Mouse (Mus musculus) urinary bladder, postnatal 14 days (tissue): ENCODE measurements around the gene Ddn.

Source experiments
- DNase-seq: peaks from one replicate; pipeline ENCODE4 v3.0.0; 2021; ENCODE audit warnings: low spot score

The Ddn gene

GRCm38 (mm10) chr15:98797835-98798492 lies 11.3 kb downstream of the Ddn start:
- DNase-seq: no peak

DNA sequence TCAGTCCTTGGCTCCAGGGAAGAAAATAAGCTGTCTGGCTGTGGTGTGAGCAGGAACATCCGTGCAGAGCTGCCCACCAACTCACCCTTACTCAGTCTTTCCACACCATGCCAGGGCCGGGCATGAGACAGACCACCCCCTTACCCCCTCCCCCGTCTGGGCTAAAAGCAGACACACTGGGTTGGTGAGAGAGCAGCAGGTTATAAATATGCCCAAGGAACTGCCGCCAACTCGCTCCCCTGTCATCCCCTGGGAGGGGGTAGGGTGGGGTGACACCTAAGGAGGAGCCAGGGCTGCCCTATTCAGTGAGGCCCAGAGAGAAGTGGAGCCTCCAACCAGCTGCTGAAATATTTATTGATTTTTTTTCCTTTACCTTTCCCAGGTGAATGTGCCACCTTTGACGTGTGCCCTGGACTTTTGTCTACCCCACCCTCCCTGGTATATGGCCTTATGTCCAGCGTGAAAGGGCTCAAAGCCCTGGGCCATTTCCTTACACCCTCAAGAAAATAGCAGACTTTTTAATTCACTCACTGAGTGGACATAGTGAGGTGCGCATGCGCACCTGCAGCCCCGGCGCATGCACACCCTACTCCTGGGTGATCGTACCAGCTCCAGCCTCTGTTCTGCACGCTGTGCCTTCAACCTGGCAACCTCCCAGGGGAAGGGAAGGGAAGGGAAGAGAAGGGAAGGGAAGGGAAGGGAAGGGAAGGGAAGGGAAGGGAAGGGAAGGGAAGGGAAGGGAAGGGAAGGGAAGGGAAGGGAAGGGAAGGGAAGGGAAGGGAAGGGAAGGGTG lies 12.3 kb downstream of the Ddn start:
- DNase-seq: no peak

- DNase-seq: no peak
These were observed 16.1 kb downstream of the Ddn start for GRCm38 (mm10) chr15:98793141-98793698.

DNA sequence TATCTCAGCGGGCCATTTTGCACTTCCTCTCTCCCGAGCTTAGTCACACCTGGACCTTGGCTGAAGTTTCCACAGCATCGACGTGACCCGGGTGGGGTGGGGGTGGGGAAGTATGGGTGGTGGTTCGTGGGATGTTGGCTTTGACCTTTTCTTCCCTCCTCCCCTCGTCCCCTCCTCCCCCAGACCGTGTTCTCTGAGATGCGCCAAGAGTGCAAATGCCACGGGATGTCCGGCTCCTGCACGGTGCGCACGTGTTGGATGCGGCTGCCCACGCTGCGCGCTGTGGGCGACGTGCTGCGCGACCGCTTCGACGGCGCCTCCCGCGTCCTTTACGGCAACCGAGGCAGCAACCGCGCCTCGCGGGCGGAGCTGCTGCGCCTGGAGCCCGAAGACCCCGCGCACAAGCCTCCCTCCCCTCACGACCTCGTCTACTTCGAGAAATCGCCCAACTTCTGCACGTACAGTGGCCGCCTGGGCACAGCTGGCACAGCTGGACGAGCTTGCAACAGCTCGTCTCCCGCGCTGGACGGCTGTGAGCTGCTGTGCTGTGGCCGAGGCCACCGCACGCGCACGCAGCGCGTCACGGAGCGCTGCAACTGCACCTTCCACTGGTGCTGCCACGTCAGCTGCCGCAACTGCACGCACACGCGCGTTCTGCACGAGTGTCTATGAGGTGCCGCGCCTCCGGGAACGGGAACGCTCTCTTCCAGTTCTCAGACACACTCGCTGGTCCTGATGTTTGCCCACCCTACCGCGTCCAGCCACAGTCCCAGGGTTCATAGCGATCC lies 16.9 kb downstream of the Ddn start:
- DNase-seq: no peak

- DNase-seq: no peak
These were observed 17.5 kb downstream of the Ddn start for GRCm38 (mm10) chr15:98791771-98792170.

DNA sequence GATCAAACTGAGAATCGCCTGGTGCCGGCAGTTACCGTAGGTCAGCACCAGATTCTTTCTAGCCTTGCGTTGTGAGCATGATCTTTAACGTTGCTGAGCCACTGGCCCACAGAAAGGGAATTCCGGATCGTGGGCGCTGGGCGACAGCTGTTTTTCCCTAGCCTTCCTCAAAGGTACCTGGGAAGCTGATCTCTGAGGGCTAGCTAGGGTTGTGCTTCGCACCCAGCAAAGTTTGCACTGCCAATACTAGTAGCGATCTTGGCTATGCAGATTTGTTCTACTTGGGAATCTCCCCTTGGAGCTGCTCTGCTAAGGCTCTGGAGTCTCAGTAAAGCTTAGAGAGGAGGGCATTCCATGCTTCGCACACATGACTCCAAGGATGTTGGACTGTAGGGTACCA lies 18.1 kb downstream of the Ddn start:
- DNase-seq: no peak

- no peak for DNase-seq
These were observed 18.5 kb downstream of the Ddn start for GRCm38 (mm10) chr15:98790761-98791160.

DNA sequence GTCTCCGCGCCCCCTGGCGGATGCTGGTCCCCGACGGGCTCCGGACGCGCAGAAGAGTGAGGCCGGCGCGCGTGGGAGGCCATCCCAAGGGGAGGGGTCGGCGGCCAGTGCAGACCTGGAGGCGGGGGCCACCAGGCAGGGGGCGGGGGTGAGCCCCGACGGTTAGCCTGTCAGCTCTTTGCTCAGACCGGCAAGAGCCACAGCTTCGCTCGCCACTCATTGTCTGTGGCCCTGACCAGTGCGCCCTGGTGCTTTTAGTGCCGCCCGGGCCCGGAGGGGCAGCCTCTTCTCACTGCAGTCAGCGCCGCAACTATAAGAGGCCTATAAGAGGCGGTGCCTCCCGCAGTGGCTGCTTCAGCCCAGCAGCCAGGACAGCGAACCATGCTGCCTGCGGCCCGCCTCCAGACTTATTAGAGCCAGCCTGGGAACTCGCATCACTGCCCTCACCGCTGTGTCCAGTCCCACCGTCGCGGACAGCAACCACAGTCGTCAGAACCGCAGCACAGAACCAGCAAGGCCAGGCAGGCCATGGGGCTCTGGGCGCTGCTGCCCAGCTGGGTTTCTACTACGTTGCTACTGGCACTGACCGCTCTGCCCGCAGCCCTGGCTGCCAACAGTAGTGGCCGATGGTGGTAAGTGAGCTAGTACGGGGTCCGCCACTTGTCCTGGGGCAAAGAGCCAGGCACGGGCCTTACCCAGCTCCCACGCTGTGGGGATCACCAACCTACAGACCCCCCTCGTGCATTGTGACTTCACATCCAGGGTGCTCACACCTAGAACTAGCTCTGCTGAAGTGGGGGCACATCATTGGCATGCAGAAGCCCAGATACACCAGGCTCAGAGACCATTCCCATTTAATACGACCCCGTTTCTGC lies 19.4 kb downstream of the Ddn start, which contains the start of gene Wnt1:
Wnt1 (plus strand) TSS at position 197 of the 875 bp plus-strand sequence.
- peak; percentile 55 for DNase-seq

DNA sequence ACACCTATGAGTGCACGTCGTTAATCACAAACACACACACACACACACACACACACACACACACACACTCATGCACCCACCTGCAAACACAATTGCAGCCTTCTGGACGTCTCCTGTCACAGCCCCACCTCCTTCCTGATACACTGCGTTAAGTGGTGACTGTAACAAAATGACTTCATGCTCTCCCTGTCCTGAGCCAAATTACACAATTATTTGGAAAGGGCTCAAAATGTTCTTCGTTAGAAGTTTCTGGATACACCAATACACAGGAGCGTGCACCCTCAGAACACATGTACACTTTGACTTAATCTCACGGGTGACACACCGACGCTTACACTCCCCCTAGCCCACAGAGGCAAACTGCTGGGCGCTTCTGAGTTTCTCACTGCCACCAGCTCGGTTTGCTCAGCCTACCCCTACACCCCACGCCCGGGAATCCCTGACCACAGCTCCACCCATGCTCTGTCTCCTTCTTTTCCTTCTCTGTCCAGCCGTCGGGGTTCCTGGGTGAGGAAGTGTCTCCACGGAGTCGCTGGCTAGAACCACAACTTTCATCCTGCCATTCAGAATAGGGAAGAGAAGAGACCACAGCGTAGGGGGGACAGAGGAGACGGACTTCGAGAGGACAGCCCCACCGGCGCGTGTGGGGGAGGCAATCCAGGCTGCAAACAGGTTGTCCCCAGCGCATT lies 20.2 kb downstream of the Ddn start:
- no peak for DNase-seq

DNA sequence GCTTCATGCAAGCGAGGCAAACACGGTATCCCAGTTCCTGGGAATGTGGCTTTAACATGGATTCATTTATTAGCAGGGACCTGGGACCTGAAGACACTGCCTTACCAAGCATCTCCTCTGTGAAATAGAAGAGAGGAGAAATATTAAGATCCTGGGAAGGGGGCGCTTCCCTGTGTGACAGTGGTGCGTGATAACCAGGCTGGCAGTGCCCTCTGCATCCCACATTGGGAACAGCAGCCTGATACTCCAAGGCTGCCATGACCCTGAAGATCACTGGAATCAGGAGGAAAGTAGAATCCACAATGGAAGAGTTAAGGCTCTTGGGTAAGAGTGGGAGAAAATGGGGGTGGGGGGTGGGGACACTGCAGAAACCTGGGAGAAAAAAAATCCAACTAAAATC lies 21.4 kb downstream of the Ddn start:
- no peak for DNase-seq

GRCm38 (mm10) chr15:98785744-98786143 lies 23.5 kb downstream of the Ddn start:
- DNase-seq: no peak

DNA sequence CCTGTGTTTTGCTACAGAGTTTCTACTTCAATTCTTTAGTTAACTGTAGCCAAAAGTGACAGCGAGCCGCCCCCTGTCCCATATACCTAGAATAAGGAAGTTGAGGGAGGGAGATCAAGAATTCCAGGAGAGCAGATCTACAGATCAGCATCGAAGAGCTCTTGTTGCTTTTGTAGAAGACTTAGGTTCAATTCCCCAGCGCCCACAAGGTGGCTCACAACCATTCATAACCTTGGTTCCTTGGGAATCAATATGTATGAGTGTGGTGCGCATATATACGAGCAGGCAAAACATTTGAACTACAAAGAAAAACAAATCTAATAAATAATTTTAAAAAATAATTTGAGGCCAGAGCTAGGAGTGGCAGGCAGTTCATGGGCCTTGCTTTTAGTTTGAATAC lies 28.1 kb downstream of the Ddn start:
- no peak for DNase-seq

DNA sequence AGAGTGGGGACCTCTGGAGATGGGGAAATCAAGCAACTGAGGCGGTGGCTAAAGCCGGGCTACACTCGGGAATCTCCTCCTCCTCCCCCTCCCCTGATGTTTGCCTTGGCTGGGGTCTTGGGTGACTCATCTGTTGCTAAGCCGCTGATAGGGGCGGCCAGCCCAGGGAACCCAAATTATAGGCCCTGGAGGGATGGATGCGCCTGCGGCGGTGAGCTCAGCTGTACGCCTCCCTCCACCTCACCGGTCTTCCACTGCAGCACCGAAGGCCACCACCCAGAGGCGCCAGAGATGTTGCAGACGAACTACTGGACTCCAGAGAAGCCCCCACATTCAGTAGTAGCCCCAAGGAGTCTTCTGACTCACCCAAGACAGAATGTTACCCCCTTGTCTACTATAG lies 28.7 kb downstream of the Ddn start:
- DNase-seq: peak; percentile 62

DNA sequence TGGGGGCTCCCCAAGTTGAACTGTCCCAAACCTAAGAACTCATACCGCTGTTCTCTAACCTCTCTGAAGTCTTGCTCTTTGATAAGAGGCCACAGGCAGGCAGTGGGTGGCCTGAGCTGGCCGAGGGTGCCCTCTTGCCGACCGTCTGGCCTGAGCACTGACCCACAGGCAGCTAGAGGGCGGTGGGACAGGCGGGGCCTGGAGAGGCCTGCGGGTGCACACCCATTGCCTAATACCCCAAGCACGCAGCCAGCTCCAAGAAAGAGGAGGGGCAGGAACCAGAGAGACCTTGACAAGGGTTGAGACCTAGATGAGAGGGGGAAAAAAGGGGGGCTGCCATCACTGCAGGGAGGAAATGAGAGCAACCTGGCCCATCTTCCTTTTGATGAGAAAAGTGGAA lies 29.2 kb downstream of the Ddn start:
- peak; percentile 53 for DNase-seq

DNA sequence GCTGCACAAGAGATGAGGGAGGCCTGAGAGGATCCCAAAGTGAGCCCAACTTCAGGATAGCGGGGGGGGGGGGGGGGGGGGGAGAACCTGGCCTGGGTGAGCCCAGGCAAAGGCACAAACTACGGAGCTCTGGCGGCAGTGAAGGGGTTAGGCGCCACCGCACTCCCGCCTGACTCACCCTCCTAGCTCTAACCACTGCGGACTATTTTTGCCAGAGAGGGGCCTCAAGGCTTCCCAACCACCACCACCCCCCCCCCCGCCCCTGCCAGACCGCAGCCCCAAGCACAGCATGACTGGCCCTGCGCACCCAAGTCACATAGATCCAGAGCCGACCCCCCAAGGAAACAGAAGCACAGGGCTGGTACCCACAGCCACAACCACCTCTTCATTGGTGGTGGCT lies 30.5 kb downstream of the Ddn start:
- no peak for DNase-seq

- no peak for DNase-seq
These were observed 31.0 kb downstream of the Ddn start for GRCm38 (mm10) chr15:98778191-98778770.

- no peak for DNase-seq
These were observed 31.5 kb downstream of the Ddn start, which contains the start of gene Wnt10b for GRCm38 (mm10) chr15:98777762-98778161. Gene Wnt10b (minus strand): TSS chr15:98778150.

DNA sequence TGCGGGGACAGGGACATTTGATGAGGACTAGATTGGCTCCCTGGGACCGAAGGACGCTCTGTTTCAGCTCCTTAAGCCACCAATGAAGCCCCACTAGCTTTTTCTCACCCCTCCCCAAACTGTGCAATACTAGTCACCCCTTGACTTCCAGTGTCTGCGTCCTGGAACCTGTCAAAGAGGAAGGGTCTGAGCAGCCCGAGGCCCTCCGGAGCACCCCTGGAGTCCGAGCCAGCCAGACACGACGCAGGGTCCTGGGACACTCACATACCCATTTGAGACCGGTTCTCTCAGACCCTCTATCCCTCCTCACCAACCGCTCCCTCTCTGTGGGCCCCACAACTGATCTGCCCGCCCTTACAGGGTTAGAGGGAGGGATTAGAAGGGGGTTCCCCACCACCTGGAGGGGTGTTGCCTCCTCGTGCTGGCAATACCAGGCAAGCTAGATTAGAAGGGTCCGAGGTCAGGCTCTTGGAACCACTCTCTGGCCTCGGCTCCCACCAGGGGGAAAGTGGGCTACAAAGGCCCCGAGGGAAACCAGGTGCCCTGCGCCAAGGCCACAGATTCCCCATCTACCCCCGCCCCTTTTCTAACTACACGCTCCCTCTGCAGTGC lies 32.2 kb downstream of the Ddn start:
- no peak for DNase-seq

- peak; percentile 49 for DNase-seq
These were observed 32.8 kb downstream of the Ddn start for GRCm38 (mm10) chr15:98776280-98777004.
